Mouse (Mus musculus) intestine, embryonic 16.5 days (tissue): Measurements from ENCODE around the gene AI593442. TPM values are rescaled to one million over a fixed set of nuclear protein-coding genes. Genes with fewer than 3 reads are reported as not detected.
A peak's percentile ranks its signal among the peaks of the same experiment; 100 is the strongest.

ENCODE experiments used
- ATAC-seq: fragments of 200-750 bp; cut with Nextera tagmentation; 2 replicates; pipeline ENCODE4 v1.8.0; 2017; ENCODE audit warnings: moderate TSS enrichment, moderate library complexity
- H3K27ac ChIP-seq: fragments of 300-500 bp; sonication (generic); 2 replicates; pipeline ENCODE4 v1.5.1; 2014; ENCODE audit warnings: mild to moderate bottlenecking, low read length
- H3K27me3 ChIP-seq: fragments of 300-500 bp; sonication (generic); replicated peaks from 2 replicates; pipeline ENCODE4 v1.6.1; 2014; ENCODE audit warnings: low read length, control low read depth, mixed read lengths; ENCODE audit not compliant: control insufficient read depth, insufficient read depth
- H3K36me3 ChIP-seq: fragments of 300-500 bp; sonication (generic); 2 replicates; pipeline ENCODE4 v1.6.1; 2014; ENCODE audit warnings: low read length, control low read depth; ENCODE audit not compliant: control insufficient read depth, insufficient read depth
- H3K4me1 ChIP-seq: fragments of 300-500 bp; sonication (generic); 2 replicates; pipeline ENCODE4 v1.6.1; 2014; ENCODE audit warnings: low read length, control low read depth, mixed read lengths; ENCODE audit not compliant: control insufficient read depth, insufficient read depth
- H3K4me2 ChIP-seq: fragments of 300-500 bp; sonication (generic); 2 replicates; pipeline ENCODE4 v1.6.1; 2014; ENCODE audit warnings: low read depth, low read length, control low read depth
- H3K4me3 ChIP-seq: fragments of 300-500 bp; sonication (generic); 2 replicates; pipeline ENCODE4 v1.5.1; 2014; ENCODE audit warnings: mild to moderate bottlenecking, low read length
- H3K9ac ChIP-seq: fragments of 300-500 bp; sonication (generic); 2 replicates; pipeline ENCODE4 v1.6.1; 2014; ENCODE audit warnings: low read depth, low read length
- H3K9me3 ChIP-seq: fragments of 300-500 bp; sonication (generic); 2 replicates; pipeline ENCODE4 v1.6.1; 2016; ENCODE audit warnings: low read length, control low read depth; ENCODE audit not compliant: control insufficient read depth
- WGBS: fragments of 180-500 bp; shearing (Covaris S2); extraction: QIAGEN DNeasy Blood & Tissue Kit; methylation state at CpG from one replicate; pipeline ENCODE4 v1.1.7; 2014; 5-methylcytosine and 5-hydroxymethylcytosine counted together
- polyA plus RNA-seq: library from polyadenylated mRNA; unstranded; fragments of >200 nt; fragmentation: Nextera tagmentation; extraction: Ambion mirVana; gene quantifications from 2 replicates; pipeline ENCODE4 v1.2.1, GENCODE M21; 2015

The AI593442 gene
- 0.56 and 0.86 TPM in 2 replicates for polyA plus RNA-seq

- H3K4me3 ChIP-seq: peak within 1 kb of the TSS; percentile 34
- H3K4me1 ChIP-seq: no peaks in the 10 kb centered on the region
- no peaks in the 10 kb centered on the region for H3K36me3 ChIP-seq
- no peak within 1 kb of the TSS for H3K9ac ChIP-seq
- peak within 1 kb of the TSS; percentile 50 for H3K4me2 ChIP-seq
- no peaks in the 10 kb centered on the region for H3K9me3 ChIP-seq
- WGBS: under 1% methylated on average over 23 of the region's 27 CpGs
- no peak within 1 kb of the TSS for H3K27ac ChIP-seq
- peaks cover 36% of the 10 kb centered on the region for H3K27me3 ChIP-seq
- ATAC-seq: 0 out of 2 replicates have a peak, but pooled peaks have one; percentile 52
Measured at GRCm38 (mm10) chr9:52679362-52679947, at the start of gene AI593442. Gene AI593442 (minus strand): TSS chr9:52679780.

GRCm38 (mm10) chr9:52728806-52729205, 49.2 kb upstream of the AI593442 start:
- Histone ChIP-seq H3K4me1 (no peaks in the 10 kb centered on the region), H3K4me2 (no peak overlapping the region), H3K9ac (no peak overlapping the region), H3K27ac (no peak overlapping the region), H3K4me3 (no peak overlapping the region), H3K9me3 (no peaks in the 10 kb centered on the region), H3K27me3 (no peaks in the 10 kb centered on the region), H3K36me3 (no peaks in the 10 kb centered on the region)
- no peak for ATAC-seq
- WGBS: 81% methylated on average over 5 of the region's 5 CpGs

- Histone ChIP-seq H3K36me3 (no peaks in the 10 kb centered on the region), H3K9ac (no peak overlapping the region), H3K4me2 (no peak overlapping the region), H3K4me1 (no peaks in the 10 kb centered on the region), H3K27ac (no peak overlapping the region), H3K4me3 (no peak overlapping the region), H3K9me3 (no peaks in the 10 kb centered on the region), H3K27me3 (no peaks in the 10 kb centered on the region)
- 97% methylated on average over 1 of the region's 1 CpGs for WGBS
- no peak for ATAC-seq
Measured at GRCm38 (mm10) chr9:52722626-52723025, 43.0 kb upstream of the AI593442 start.

- Histone ChIP-seq H3K27ac (no peak overlapping the region), H3K27me3 (no peaks in the 10 kb centered on the region), H3K4me2 (no peak overlapping the region), H3K4me1 (no peaks in the 10 kb centered on the region), H3K9ac (no peak overlapping the region), H3K9me3 (no peaks in the 10 kb centered on the region), H3K36me3 (no peaks in the 10 kb centered on the region), H3K4me3 (no peak overlapping the region)
- ATAC-seq: no peak
- 59% methylated on average over 2 of the region's 2 CpGs for WGBS
Measured at GRCm38 (mm10) chr9:52719562-52719961, 40.0 kb upstream of the AI593442 start.

- Histone ChIP-seq H3K4me2 (no peak overlapping the region; the same call in 1 of the 2 replicates), H3K36me3 (no peaks in the 10 kb centered on the region), H3K9ac (no peak overlapping the region), H3K4me1 (no peaks in the 10 kb centered on the region), H3K9me3 (no peaks in the 10 kb centered on the region), H3K4me3 (no peak overlapping the region), H3K27ac (no peak overlapping the region), H3K27me3 (peaks cover 36% of the 10 kb centered on the region)
- no peak for ATAC-seq
- 56% methylated on average over 5 of the region's 5 CpGs for WGBS
Measured at GRCm38 (mm10) chr9:52680036-52680435, 456 bp upstream of the AI593442 start.

- H3K9ac ChIP-seq: no peak overlapping the region
- no peak for ATAC-seq
- no peaks in the 10 kb centered on the region for H3K4me1 ChIP-seq
- WGBS: 2% methylated on average over 10 of the region's 10 CpGs
- no peaks in the 10 kb centered on the region for H3K36me3 ChIP-seq
- H3K27ac ChIP-seq: no peak overlapping the region
- H3K27me3 ChIP-seq: peaks cover 36% of the 10 kb centered on the region
- no peaks in the 10 kb centered on the region for H3K9me3 ChIP-seq
- H3K4me2 ChIP-seq: peak overlapping the region; percentile 50
- peak overlapping the region; percentile 34 for H3K4me3 ChIP-seq
Measured at GRCm38 (mm10) chr9:52678839-52679215, 753 bp downstream of the AI593442 start.

- no peaks in the 10 kb centered on the region for H3K36me3 ChIP-seq
- peaks cover 36% of the 10 kb centered on the region for H3K27me3 ChIP-seq
- 1% methylated on average over 28 of the region's 28 CpGs for WGBS
- no peaks in the 10 kb centered on the region for H3K4me1 ChIP-seq
- H3K27ac ChIP-seq: no peak overlapping the region
- no peak overlapping the region for H3K9ac ChIP-seq
- no peak for ATAC-seq
- peak overlapping the region; percentile 50 for H3K4me2 ChIP-seq
- H3K9me3 ChIP-seq: no peaks in the 10 kb centered on the region
- H3K4me3 ChIP-seq: peak overlapping the region; percentile 34
Measured at GRCm38 (mm10) chr9:52678179-52678838, 1.3 kb downstream of the AI593442 start.

- no peak overlapping the region for H3K4me3 ChIP-seq
- no peaks in the 10 kb centered on the region for H3K9me3 ChIP-seq
- H3K36me3 ChIP-seq: no peaks in the 10 kb centered on the region
- no peaks in the 10 kb centered on the region for H3K4me1 ChIP-seq
- no peak overlapping the region for H3K27ac ChIP-seq
- 21% methylated on average over 4 of the region's 4 CpGs for WGBS
- ATAC-seq: no peak
- peaks cover 36% of the 10 kb centered on the region for H3K27me3 ChIP-seq
- H3K9ac ChIP-seq: no peak overlapping the region
- no peak overlapping the region for H3K4me2 ChIP-seq
Measured at GRCm38 (mm10) chr9:52676587-52676986, 3.0 kb downstream of the AI593442 start.

GRCm38 (mm10) chr9:52675937-52676336, 3.6 kb downstream of the AI593442 start:
- whole genome bisulfite sequencing: 56% methylated on average over 3 of the region's 3 CpGs
- H3K27me3 ChIP-seq: peaks cover 36% of the 10 kb centered on the region
- H3K4me3 ChIP-seq: no peak overlapping the region
- H3K9ac ChIP-seq: no peak overlapping the region
- no peaks in the 10 kb centered on the region for H3K4me1 ChIP-seq
- no peaks in the 10 kb centered on the region for H3K36me3 ChIP-seq
- H3K9me3 ChIP-seq: no peaks in the 10 kb centered on the region
- no peak overlapping the region for H3K4me2 ChIP-seq
- no peak for ATAC-seq
- no peak overlapping the region for H3K27ac ChIP-seq
